Comparison of ENCODE assay signal across 13 mouse cellular contexts in genomic region chr6:40607431-40607830, GRCm38 (mm10). TPM values are rescaled to one million over a fixed set of nuclear protein-coding genes. Genes with fewer than 3 reads are reported as not detected.
DNase-seq lines count a peak whose midpoint lies in the region; ATAC-seq lines count a peak whose summit lies in the region.
"Had no signal": no experiment of that assay in that cellular context is flagged by ENCODE, and none has a peak within 500 bp of the region (broad histone marks: within the 10 kb centered on the region; RNA-seq: fewer than 3 reads in every experiment).

No protein-coding gene starts in this region.

- H3K4me1 ChIP-seq in limb, embryonic 10.5 days = no peaks in the 10 kb centered on the region

- no peak overlapping the region for H3K4me3 ChIP-seq in limb, embryonic 10.5 days
- H3K4me3 ChIP-seq: forebrain, embryonic 15.5 days; myocyte had no signal

- DNase-seq in adipocyte (ENCODE audit: low spot score) = peak; percentile 58
- peak; percentile 91 for DNase-seq in brain, adult 2 months (ENCODE audit: low read depth, low spot score)
- peak; percentile 79 to 91 for DNase-seq in frontal cortex, postnatal 36 days (ENCODE audit: low spot score in 2 of 2)
- peak; percentile 15 for DNase-seq in left cerebral cortex, postnatal 4 days
- no peak for DNase-seq in limb, embryonic 10.5 days (ENCODE audit: low spot score)
- DNase-seq in thymus, postnatal 10 days (ENCODE audit: low spot score in 2 of 2) = no peak
- DNase-seq: lung, adult 18-20 months had no signal

- no peaks in the 10 kb centered on the region for H3K27me3 ChIP-seq in limb, embryonic 10.5 days (ENCODE audit: low read depth, poor library complexity, severe bottlenecking)
- H3K27me3 ChIP-seq: forebrain, embryonic 15.5 days had no signal

- H3K27ac ChIP-seq in limb, embryonic 10.5 days = no peak overlapping the region
- H3K27ac ChIP-seq: forebrain, embryonic 15.5 days; kidney, postnatal 0 days had no signal

- intact Hi-C loops in left cerebral cortex, postnatal 4 days (cut with DNase I) = no loop called here

- H3K36me3 ChIP-seq in limb, embryonic 10.5 days = no peaks in the 10 kb centered on the region
- H3K36me3 ChIP-seq: forebrain, embryonic 15.5 days had no signal

- H3K9me3 ChIP-seq in limb, embryonic 10.5 days (replicated peaks) = no peaks in the 10 kb centered on the region
- H3K9me3 ChIP-seq: forebrain, embryonic 15.5 days had no signal

- ATAC-seq in megakaryocyte-erythroid progenitor cell, adult 5-6 weeks (replicated peaks; ENCODE audit: low FRiP score, low TSS enrichment, poor library complexity, severe bottlenecking) = no peak
- ATAC-seq: forebrain, embryonic 15.5 days had no signal

RNA-seq across cellular contexts. Expression of gene Tas2r138, which starts 5.7 kb away (rescaled TPM):
- not detected for total RNA-seq in left cerebral cortex, postnatal 4 days (2021)
- polyA plus RNA-seq in limb, embryonic 10.5 days (2016; fragmentation: Nextera tagmentation; extraction: Ambion mirVana) = not detected in 2 replicates
- total RNA-seq in megakaryocyte-erythroid progenitor cell, adult 5-6 weeks (2014; fragmentation: Nextera tagmentation) = not detected in 2 replicates
- not detected in 2 replicates for total RNA-seq in megakaryocyte-erythroid progenitor cell, adult 5-6 weeks (2017)
- polyA plus RNA-seq: forebrain, embryonic 15.5 days; heart, postnatal 0 days; kidney, postnatal 0 days; myocyte; spleen, adult 2 months had no signal

RNA-seq across cellular contexts. Expression of gene Mgam, which starts 21.2 kb away (rescaled TPM):
- under 1 TPM; 0.18 to 0.28 TPM for total RNA-seq in left cerebral cortex, postnatal 4 days (2021)
- 0.08 and 0.15 TPM in 2 replicates for polyA plus RNA-seq in limb, embryonic 10.5 days (2016; fragmentation: Nextera tagmentation; extraction: Ambion mirVana)
- total RNA-seq in megakaryocyte-erythroid progenitor cell, adult 5-6 weeks (2014; fragmentation: Nextera tagmentation) = 1.4 TPM in 1 of 2 replicates, not detected in the other
- 0.05 TPM in 1 of 2 replicates, not detected in the other for total RNA-seq in megakaryocyte-erythroid progenitor cell, adult 5-6 weeks (2017)
- polyA plus RNA-seq: forebrain, embryonic 15.5 days had no signal

RNA-seq across cellular contexts. Expression of gene Clec5a, which starts 21.8 kb away (rescaled TPM):
- under 1 TPM; 0.44 to 0.50 TPM for total RNA-seq in left cerebral cortex, postnatal 4 days (2021)
- 0.38 and 0.54 TPM in 2 replicates for polyA plus RNA-seq in limb, embryonic 10.5 days (2016; fragmentation: Nextera tagmentation; extraction: Ambion mirVana)
- total RNA-seq in megakaryocyte-erythroid progenitor cell, adult 5-6 weeks (2014; fragmentation: Nextera tagmentation) = 12.6 TPM in 1 of 2 replicates, not detected in the other
- total RNA-seq in megakaryocyte-erythroid progenitor cell, adult 5-6 weeks (2017) = 1.8 and 3.2 TPM in 2 replicates

RNA-seq across cellular contexts. Expression of gene Olfr460, which starts 38.1 kb away (rescaled TPM):
- not detected for total RNA-seq in left cerebral cortex, postnatal 4 days (2021)
- polyA plus RNA-seq in limb, embryonic 10.5 days (2016; fragmentation: Nextera tagmentation; extraction: Ambion mirVana) = not detected in 2 replicates
- total RNA-seq in megakaryocyte-erythroid progenitor cell, adult 5-6 weeks (2014; fragmentation: Nextera tagmentation) = not detected in 2 replicates
- not detected in 2 replicates for total RNA-seq in megakaryocyte-erythroid progenitor cell, adult 5-6 weeks (2017)
- polyA plus RNA-seq: forebrain, embryonic 15.5 days; heart, postnatal 0 days; kidney, postnatal 0 days; myocyte; spleen, adult 2 months had no signal

RNA-seq across cellular contexts. Expression of gene Olfr461, which starts 52.6 kb away (rescaled TPM):
- not detected for total RNA-seq in left cerebral cortex, postnatal 4 days (2021)
- 0.04 and 0.19 TPM in 2 replicates for polyA plus RNA-seq in limb, embryonic 10.5 days (2016; fragmentation: Nextera tagmentation; extraction: Ambion mirVana)
- not detected in 2 replicates for total RNA-seq in megakaryocyte-erythroid progenitor cell, adult 5-6 weeks (2014; fragmentation: Nextera tagmentation)
- total RNA-seq in megakaryocyte-erythroid progenitor cell, adult 5-6 weeks (2017) = not detected in 2 replicates
- polyA plus RNA-seq: myocyte; spleen, adult 2 months had no signal

Comparison
In these comparisons a context has a peak if more than half of its experiments do, and no peak if none do; other contexts are left out.
1. DNase-seq: peak in adipocyte (single experiment), brain, adult 2 months (single experiment), frontal cortex, postnatal 36 days (2 of 2) and left cerebral cortex, postnatal 4 days (single experiment); none in limb, embryonic 10.5 days (single experiment) and thymus, postnatal 10 days (0 of 2).